Mouse (Mus musculus): ENCODE data around the gene Cpsf4. TPM values are rescaled to one million over a fixed set of nuclear protein-coding genes. Genes with fewer than 3 reads are reported as not detected.
"Not testable (repeated sequence)": the region's sequence is repeated elsewhere in the genome, so short reads cannot be mapped to it uniquely, and the experiment has no call there.

The Cpsf4 gene
- 10 to 100 TPM; 27.6 to 28.4 TPM for total RNA-seq (2021)
- long read RNA-seq, experiment 1, transcript Cpsf4-202 (8 exons, 1,756 nt): major isoform, 5 of 26 reads
- long read RNA-seq, experiment 1, partial matches to known transcripts: 5 of 26 reads
- long read RNA-seq, experiment 1, other reads (novel, unspliced or antisense): 13 of 26 reads
- long read RNA-seq, experiment 2, transcript Cpsf4-202 (8 exons, 1,756 nt): major isoform, 7 of 22 reads
- long read RNA-seq, experiment 2, partial matches to known transcripts: 3 of 22 reads
- long read RNA-seq, experiment 2, other reads (novel, unspliced or antisense): 7 of 22 reads

GRCm38 (mm10) chr5:145166536-145167305, at the start of gene Cpsf4, which contains the start of gene Ptcd1:
Gene Cpsf4, plus strand, starts transcription at chr5:145167213.
Gene Ptcd1, minus strand, starts transcription at chr5:145167108.
- DNase-seq (ENCODE audit: low spot score in 2 of 2): peak; percentile 97 to 99

- DNase-seq (ENCODE audit: low spot score in 2 of 2): no peak
These were observed 49.0 kb upstream of the Cpsf4 start for GRCm38 (mm10) chr5:145118005-145118404.

GRCm38 (mm10) chr5:145118461-145118860, 48.6 kb upstream of the Cpsf4 start:
- DNase-seq (ENCODE audit: low spot score in 2 of 2): no peak

GRCm38 (mm10) chr5:145119385-145119784, 47.6 kb upstream of the Cpsf4 start:
- DNase-seq (ENCODE audit: low spot score in 2 of 2): no peak

GRCm38 (mm10) chr5:145120921-145121320, 46.1 kb upstream of the Cpsf4 start:
- no peak for DNase-seq (ENCODE audit: low spot score in 2 of 2)

GRCm38 (mm10) chr5:145123396-145123795, 43.6 kb upstream of the Cpsf4 start:
- no peak for DNase-seq (ENCODE audit: low spot score in 2 of 2)

GRCm38 (mm10) chr5:145126580-145126979, 40.4 kb upstream of the Cpsf4 start:
- no peak for DNase-seq (ENCODE audit: low spot score in 2 of 2)

GRCm38 (mm10) chr5:145129124-145129523, 37.9 kb upstream of the Cpsf4 start:
- no peak for DNase-seq (ENCODE audit: low spot score in 2 of 2)

GRCm38 (mm10) chr5:145129773-145130172, 37.2 kb upstream of the Cpsf4 start:
- DNase-seq (ENCODE audit: low spot score in 2 of 2): not testable (repeated sequence)

GRCm38 (mm10) chr5:145130191-145130590, 36.8 kb upstream of the Cpsf4 start:
- DNase-seq (ENCODE audit: low spot score in 2 of 2): peak; percentile 22 to 48

- no peak for DNase-seq (ENCODE audit: low spot score in 2 of 2)
These were observed 36.0 kb upstream of the Cpsf4 start for GRCm38 (mm10) chr5:145130995-145131394.

- DNase-seq (ENCODE audit: low spot score in 2 of 2): not testable (repeated sequence)
These were observed 33.7 kb upstream of the Cpsf4 start for GRCm38 (mm10) chr5:145133275-145133674.

GRCm38 (mm10) chr5:145138836-145139235, 28.2 kb upstream of the Cpsf4 start:
- no peak for DNase-seq (ENCODE audit: low spot score in 2 of 2)

- DNase-seq (ENCODE audit: low spot score in 2 of 2): peak; percentile 96 to 98
These were observed 27.2 kb upstream of the Cpsf4 start, which contains the start of the genes Pdap1 and Bud31 for GRCm38 (mm10) chr5:145139571-145140519. Gene Pdap1, minus strand, starts transcription at chr5:145140238. Gene Bud31, plus strand, starts transcription at chr5:145140362.

- no peak for DNase-seq (ENCODE audit: low spot score in 2 of 2)
These were observed 26.4 kb upstream of the Cpsf4 start for GRCm38 (mm10) chr5:145140611-145141010.

- no peak for DNase-seq (ENCODE audit: low spot score in 2 of 2)
These were observed 19.3 kb upstream of the Cpsf4 start for GRCm38 (mm10) chr5:145147748-145148147.

GRCm38 (mm10) chr5:145149294-145149693, 17.7 kb upstream of the Cpsf4 start:
- no peak for DNase-seq (ENCODE audit: low spot score in 2 of 2)

- DNase-seq (ENCODE audit: low spot score in 2 of 2): no peak
These were observed 14.3 kb upstream of the Cpsf4 start for GRCm38 (mm10) chr5:145152690-145153089.

GRCm38 (mm10) chr5:145161361-145161760, 5.7 kb upstream of the Cpsf4 start:
- DNase-seq (ENCODE audit: low spot score in 2 of 2): no peak

- DNase-seq (ENCODE audit: low spot score in 2 of 2): no peak
These were observed 2.3 kb upstream of the Cpsf4 start for GRCm38 (mm10) chr5:145164710-145165109.

- no peak for DNase-seq (ENCODE audit: low spot score in 2 of 2)
These were observed 1.8 kb upstream of the Cpsf4 start for GRCm38 (mm10) chr5:145165184-145165583.

All from layer of hippocampus, postnatal 14 days (tissue).